Mouse (Mus musculus): ENCODE measurements around the gene Klhl22.

DNA sequence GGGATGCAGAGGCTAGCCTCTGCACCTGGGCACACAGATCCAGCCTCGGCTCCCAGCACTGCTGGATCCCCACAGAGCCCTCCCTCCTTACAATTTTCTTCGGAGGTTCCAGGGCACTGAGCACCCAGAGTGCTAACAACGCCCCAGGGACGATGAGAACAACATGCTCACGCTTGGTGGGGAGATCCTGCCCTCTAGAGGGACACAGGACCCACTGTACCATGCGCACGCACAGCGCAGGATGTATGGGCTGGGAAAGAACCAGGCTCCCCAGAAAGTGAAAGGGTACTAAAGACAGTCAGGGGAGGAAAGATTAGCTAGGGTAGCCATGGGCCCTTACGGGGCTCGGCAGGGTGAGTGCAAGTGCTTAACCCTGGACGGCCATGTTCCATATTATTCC lies 72.4 kb downstream of the Klhl22 start:
- TF ChIP-seq CTCF (IDR thresholded peaks at IDR 0.05) (peak; percentile 52), EP300 (IDR thresholded peaks at IDR 0.05) (no peak)

Measured in lung, postnatal 0 days (tissue).